Mouse (Mus musculus): Measurements from ENCODE around the gene Ccdc15.

DNA sequence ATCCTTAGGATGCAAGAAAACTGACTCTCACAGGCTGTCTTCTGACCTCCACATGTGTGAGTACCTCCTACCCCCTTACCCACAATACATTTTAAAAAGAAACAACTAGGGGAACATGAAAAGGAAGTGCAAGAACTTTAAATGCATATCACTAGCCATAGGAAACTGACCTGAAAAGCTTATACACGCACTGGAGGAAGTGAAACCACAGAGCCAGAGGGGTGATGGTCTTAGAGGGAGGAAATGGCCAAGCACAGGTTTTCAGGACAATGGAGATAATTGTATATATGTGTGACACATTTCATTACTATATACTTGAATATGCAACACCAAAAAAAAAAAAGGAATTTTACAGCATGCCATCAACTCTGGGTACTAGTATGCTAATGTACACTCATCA, 46.5 kb downstream of the Ccdc15 start:
- no peak for TF ChIP-seq CTCF (IDR thresholded peaks at IDR 0.05; ENCODE audit: low read depth)
- TF ChIP-seq EP300 (IDR thresholded peaks at IDR 0.05; ENCODE audit: low read depth), result no peak

Measured in heart, postnatal 0 days (tissue).